Mouse (Mus musculus) kidney, postnatal 25 days (tissue): ENCODE measurements at regions not wholly inside any gene's neighbourhood (a gene's known extent, or its start where the extent isn't known, plus 50 kb on each side); places are given as distances from the start of the nearest gene placed in this dataset.

Source experiments
- DNase-seq, 2 experiments: peaks; one replicate each; pipeline ENCODE4 v3.0.0; 2021; ENCODE audit warnings: mixed read lengths in 2 of 2

DNA sequence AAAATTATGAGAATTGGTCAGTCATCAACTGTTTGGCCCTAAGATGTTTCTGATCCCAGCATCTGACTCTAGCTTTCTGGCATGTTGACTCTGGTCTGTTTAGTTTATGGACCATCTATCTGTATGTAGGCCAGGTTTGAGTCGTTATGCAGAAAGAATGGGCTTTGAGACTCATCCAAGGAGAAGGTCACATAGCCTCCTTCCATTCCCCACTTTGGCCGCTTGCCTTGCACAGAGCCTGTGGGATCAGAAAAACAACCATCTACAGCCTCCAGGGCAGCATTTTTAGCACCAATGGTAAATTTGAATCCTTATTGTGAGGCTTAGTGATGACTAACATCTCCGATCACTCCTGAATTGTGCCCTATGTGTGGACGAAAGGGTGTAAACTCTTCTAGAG lies 257.9 kb upstream of the Id4 start:
- DNase-seq: no peak

DNA sequence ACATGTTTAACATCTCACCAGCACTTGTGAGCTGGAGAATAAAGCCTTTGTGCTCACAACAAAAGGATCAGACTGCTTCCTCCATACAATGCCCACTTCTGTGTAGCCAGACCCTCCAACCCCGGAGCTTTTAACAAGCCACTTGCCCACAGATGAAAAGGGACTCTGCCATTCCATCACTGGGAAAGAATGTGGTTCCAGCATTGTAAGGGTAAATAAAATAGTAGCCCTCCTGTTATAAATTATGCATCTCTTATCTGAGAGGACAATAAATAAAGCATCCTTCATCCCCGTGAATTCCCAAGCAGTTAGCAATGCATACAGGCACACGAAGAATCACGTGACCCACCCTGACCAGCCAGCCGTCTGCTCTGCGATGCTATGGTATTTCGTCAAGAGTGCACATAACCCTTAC lies 247.7 kb upstream of the Id4 start:
- no peak for DNase-seq

DNA sequence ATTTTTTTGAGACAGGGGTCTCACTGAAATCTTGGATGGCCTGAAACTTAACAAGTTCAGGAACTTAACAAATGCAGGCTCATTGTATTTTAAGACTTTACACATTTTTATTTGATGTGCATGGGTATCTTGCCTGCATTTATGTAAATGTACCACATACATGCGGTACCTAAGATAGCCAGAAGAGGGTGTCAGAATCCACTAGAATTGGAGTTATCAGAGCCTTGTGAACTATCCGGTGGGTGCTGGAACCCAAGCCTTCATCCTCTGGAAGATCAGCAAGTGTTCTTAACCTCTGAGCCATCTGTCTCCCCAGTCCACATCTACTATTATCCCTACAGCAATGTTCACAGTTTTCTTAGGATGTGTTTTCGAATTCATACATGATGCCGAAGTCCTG lies 245.7 kb upstream of the Id4 start:
- no peak for DNase-seq

DNA sequence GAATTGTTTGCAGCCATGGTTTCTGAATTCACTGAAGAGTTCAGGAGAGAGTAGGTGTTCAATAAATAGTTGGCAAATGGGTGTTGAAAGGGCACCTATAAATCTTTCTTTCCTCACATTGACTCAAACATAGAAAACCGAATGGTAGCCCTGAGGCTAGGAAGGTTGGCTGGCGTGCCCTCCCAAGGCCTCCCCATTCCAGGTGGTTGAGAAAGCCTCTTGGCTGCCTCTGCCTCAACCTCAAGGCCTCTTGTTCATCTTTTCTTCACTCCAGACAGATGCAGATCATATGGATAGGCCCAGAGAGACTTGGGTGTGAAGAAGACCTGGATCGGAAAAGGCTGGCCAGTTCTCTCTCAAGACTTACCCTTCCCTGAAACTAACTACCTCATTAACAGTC lies 245.0 kb upstream of the Id4 start:
- DNase-seq: no peak

DNA sequence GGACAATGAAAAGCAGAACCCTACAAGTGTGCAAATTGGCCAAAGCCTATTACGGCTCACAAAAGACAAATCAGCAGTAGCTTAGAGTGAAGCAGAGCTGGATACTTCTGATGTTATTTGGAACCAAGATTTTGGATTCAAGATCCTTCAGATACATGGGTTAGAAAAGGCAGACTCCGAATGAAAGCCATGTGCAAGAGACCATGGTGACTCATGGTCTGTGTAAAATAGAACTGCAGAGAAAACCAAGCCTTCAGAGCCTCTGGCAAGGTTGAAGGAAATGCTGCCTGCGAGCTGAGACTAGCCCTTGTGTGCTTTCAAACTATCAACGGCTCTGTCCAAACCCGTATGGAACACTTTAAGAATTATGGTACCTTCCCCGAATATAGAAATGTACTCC lies 244.4 kb upstream of the Id4 start:
- DNase-seq: no peak

DNA sequence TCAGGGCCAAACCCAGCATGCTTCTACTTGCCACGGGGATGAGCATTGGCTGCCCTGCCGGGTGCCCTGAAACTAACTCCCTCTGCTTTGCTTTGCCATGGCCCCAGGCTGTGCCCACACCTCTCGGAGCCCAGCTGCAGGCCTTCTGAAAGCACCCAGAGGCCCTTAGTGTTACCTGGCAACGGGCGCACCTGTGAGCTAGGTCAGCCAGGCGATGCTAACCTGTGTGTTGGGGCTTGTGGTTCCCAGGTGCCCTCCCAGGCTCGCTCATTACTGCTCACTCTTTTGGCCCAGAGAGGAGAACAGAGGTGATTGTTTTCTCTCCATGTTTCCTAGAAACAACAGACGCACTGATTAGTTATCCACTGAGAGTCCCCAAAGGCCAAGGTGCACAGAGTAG lies 243.4 kb upstream of the Id4 start:
- DNase-seq: peak in 1 of 2 experiments; percentile 40

DNA sequence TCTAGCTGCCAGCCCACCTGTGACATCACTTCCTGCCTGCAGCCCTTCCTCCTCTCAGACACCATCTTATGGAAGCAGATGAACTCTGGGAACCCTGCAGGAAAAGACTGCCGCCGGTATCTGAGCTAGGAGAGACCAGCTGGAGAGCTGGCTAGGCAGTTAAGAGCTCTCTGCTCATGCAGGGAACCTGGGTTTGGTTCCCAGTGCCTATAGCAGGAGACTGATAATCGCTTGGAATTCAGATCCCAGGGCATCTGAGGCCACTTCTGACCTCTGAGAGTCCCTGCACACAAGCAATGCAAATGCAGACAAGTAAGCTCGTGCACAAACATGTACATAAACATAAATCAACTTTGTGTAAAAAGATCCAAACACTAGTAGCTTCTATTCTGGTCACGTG lies 242.4 kb upstream of the Id4 start:
- DNase-seq: no peak

DNA sequence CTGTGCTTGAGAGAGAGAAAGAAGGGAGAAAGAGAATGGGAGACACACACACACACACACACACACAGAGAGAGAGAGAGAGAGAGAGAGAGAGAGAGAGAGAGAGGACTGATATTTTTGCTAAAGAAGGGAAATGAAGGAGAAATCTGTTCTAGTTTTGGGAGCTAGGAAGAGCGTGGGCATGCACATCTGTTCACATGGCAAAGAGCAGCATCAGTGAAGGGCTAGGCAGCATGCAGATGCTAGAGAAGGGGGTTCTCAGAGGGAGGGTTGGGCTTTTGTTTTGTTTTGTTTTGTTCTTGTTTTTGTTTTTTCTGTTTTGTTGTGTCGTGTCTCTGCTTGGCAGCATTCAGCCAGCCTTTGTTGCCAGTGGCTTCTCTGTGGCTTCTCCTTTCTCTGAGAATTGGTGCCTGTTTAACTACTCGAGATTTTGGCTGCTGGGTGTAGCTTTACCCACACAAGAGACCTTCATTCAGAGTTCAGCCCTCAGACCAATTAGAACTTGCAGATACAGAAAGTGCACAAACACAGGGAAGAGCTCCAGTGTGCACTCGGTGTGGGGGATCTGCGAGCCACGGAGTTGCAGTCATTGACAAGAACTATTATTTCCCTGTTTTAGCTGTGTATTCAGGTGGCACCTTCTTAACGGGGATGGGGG lies 237.9 kb upstream of the Id4 start:
- no peak for DNase-seq

DNA sequence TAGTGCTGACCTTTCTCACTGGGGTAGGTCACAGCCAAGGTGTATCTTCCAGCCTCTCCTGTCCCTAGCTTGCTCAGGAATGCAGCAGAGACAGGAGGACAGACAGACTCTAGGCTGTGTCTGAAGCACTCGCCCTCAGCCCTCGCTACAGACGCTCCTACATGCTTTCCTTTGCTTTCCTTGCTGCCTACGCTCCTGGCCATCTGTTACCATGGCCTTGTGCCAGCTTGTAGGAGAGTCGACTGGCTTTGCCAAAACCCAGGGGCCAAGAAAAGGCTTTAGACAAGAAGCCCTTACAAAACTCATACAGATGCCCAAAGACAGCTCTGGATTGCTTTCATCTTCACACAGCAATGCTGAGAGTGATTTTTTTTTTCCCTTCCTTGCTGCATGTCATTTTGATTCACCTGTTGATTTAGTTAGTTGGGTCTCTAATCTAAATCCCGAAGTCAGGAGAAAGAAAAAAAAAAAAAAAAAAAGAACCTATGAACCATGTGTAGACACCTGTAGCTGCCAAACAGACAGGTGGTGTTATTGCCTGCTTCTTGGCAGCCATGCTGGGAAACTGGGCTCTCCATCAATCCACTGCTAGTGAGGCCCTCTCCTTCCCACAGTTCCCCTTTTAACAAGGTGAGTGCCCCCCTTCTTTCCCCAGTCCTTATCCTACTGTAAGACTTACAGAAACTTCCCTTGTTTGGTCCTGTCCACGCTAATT lies 233.1 kb upstream of the Id4 start:
- DNase-seq: peak; percentile 41 to 58

DNA sequence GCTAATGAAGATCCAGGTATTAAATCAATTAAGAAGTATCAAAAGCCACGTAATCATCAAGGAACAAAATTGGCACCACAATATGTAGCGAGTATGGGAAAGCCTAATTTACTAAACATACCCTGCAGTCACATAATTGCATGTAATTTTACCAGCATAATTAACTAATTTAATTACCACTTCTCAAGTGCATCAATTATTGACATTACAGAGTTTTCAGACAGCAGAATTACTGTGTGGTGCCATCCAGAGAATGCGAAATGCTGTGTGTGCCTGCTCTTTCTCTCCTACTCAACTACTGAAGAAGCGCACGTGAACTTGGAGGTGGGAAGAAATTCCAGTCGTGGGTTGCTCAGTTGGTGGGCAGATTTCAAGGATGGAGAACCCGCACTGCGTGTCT lies 229.5 kb upstream of the Id4 start:
- DNase-seq: no peak

DNA sequence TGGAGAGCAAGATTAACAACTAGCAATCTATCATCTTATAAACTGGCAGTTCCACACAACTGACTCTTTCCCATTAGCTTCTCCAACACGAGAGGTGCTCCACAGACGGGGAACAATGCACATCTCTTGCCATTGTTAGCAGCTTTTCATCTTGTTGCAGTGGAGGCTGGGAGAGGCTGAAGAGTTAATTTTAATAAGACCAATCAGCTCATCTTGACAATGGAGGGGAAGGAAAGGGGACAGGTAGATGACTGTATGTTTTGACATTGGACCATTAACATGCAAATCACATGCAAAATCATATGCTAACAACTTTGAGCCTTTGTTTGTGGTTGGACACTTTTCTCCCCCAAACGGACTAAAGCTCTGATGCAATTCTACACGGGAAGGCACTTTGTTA lies 218.9 kb upstream of the Id4 start:
- DNase-seq: no peak

DNA sequence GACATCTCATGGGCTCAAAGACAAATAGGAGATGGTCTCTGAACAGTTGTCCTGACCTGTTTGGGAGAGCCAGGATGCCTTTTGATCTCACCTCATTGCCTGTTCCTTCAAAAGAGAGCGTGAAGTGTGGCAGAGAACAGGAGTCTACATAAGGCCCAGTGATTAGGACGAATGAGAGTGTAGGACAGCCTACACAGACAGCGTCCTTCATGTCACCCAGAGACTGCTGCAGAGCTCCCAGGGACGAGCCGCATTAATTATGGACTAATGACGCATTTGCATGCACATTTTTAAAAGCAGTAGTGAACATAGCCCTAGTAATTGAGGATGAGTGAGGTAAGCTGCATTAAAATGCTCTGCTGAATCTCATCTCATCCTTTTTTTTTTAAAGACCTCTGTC lies 218.5 kb upstream of the Id4 start:
- DNase-seq: no peak

DNA sequence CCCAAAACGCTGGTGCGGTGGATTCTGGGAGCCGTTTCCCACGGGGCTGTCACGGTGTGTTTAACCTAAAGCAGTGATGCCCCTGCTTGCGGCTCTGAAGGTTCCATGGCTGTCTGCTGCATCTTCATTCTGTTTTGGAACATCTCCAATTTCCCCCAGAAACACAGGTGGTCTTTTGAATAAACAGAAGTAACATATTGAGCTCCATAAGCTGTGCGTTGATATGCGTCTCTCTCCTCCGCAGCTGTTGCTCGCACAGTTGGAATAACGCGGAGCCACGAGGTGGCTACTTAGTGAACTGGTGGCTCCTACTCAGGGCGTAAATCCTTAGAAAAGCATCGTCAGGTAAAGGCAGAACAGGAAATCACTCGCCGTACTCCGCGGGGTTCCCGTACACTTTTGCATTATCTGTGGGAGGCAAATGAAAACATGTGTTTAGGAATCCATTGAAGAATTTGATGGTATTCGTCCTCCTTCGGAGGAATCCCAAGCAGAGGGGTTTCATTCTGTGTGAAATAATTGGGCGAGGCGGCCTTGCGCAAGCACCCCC lies 214.8 kb upstream of the Id4 start:
- DNase-seq: no peak

DNA sequence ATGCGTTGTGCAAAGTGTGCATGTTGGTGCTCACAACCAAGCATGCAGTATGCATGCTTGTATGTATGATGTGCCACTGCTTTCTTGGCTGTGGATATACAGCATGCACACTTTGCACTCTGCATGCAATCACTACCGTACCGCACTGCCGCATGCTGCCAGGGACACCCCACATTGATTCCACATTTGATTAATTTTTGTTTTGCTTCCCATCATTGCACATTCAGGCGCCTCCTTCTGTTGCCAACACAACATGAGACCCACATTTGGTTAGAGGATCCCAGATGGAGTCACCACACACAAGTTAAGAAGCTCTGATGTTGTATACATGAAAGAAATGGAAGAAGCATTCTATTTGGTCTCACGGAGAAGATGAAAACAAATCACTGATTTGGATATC lies 211.2 kb upstream of the Id4 start:
- no peak for DNase-seq

DNA sequence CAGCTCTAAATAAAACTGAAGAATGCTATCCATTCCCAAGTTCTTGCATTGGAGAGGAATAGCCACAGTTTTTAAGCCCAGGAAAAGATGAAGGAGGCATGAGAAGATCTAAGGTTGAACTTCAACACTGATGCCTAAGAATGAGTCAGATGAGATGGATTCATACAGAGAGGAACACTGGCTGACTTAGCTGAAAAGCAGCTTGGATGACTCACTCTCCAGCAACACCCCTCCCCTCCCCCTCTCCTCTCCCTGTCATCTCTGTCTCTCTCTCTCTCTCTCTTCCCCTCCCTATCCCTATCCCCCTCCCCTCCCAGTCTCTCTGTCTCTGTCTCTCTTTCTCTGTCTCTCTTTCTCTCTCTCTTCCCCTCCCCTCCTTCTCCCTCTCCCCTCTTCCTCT lies 186.4 kb upstream of the Id4 start:
- DNase-seq: no peak

DNA sequence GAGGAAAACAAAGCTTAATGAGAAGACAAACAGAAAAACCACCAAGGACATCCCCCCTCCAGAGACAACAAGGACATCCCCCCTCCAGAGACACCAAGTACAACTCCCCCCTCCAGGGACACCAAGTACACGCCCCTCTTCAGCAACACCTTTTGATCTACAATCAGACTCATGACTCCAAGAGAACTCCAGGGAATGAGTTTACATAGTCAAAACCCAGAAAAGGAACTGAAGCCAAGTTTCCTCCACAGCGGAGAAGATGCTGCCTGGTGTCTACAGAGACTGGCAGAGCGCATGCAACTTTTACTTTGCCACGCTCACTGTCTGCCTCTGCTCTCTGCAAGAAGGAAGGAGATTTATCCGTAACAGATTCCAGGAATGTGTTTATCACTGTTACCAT lies 185.7 kb upstream of the Id4 start:
- no peak for DNase-seq

DNA sequence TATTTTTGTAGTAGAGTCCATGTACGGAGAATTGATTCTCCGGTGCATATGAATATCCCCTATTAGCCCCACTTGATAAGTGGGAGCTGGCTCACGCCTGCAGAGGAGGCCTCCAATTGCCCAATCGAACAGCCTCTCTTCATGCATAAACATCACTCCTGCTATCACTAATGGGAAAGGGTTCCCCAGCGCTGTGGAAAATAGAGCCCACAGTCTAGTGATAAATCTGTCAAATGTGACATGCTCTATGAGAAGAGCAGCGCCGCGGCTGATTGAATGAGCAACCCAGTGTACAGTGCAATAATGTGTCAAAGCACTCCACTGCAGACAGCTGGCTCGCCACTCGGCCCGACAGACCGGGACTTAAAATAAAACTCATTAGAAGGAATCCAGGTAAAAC lies 182.8 kb upstream of the Id4 start:
- no peak for DNase-seq

DNA sequence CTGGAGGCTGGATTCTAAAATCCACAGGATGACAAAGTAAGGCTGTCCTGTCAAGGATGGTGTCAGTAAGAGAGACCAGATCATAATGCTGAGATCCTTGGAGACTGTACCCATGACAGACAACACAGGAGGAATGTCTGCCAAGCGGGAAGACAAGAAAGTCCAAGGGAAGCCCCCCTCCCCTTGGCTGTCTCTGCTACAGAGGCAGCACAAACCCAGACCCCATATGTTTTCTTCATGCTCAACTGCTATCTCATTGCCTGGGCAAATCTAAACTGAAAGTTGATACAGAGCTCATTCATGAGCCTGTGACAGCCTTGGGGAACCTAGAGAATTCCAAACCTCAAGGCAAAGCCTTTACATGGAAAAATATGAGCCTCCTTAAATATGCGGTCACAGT lies 177.7 kb upstream of the Id4 start:
- no peak for DNase-seq

DNA sequence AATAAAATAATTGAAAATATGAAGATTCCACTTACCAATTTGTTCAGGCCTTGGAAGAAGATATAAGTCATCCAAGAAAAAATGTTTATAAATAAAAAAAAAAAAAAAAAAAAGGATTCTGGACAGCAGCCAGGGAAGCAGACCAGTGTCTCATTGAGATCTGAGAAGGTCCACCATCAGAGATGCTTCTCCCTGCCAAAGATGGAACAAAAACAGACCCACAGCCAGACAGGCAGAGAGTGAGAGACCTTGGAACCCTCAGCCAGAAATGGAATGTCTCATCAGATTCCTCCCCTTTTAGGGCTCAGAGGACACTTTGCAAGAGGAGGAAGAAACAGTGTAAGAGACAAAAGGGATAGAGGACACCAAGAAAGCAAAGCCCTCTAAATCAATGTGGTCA lies 177.2 kb upstream of the Id4 start:
- DNase-seq: no peak

DNA sequence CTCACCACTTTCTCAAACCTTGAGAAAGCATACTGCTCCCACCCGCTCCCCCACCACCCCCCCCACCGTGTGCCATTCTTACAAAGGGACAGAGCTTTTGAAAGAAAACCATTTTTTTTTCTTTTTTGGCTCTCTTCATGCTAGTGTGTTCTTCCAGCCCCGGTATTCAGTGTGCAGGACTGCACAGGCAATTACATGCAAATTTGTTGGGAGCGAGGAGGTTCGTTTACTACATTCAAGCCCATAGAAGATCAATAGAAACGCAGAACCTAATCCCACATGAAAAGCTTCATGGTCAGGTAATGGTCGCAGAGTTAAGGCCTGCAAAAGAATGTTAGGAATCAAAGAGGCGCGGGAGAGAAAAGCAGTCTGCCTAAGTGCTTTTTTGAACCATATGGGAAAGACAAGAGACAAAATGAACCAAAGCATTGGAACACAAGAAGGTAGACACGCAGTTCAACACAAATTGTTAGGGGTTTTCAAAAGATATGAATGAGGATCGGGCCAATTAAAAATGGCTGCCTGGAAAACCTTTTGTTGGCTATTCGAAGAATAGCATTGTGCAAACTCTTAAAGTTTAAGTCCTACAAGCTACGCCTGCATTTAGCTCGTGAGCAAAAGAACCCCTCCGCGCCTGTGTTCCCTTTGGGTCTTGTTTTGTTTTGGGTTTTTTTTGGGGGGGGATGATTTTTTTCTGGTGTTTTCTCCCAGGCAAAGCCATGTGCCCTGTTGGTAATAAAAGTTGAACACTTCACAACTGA lies 166.6 kb upstream of the Id4 start:
- no peak for DNase-seq

DNA sequence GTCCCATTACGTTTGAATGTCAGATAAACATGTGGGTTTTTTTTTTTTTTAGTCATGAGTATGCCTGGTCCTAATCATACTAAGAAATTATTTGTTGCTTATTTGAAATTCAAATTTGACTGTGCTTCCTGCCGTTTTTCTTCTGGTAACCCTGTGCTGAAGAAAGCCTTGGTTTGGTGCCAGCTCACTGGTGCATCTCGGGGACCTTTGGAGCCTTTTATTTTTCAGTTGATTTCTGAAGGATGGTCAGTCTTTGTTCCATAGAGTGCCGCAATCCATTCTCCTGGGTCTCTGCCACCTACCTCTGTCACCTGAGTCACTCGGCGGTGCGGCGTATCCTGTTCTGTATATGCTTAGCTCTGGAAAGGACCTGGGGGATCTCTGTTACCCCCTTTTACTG lies 158.9 kb upstream of the Id4 start:
- peak; percentile 85 to 89 for DNase-seq

DNA sequence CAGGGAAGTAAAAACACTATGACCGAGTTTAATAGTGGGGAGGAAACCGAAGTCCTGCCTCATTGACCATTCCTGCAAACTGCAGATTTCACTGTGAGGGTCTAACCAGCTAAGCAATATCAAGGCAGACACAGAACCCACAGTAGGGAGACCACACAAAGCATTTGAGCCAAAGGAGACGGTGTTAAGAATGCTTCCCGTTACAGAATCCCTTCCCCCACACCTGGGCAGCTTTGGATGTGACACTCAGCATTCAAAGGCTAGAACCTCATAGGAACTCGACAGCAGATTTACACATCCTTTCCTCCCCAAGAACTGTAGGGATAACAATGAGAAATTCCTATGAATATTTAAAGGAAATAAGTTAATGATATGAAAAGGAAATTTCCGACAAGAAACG lies 158.5 kb upstream of the Id4 start:
- DNase-seq: no peak

DNA sequence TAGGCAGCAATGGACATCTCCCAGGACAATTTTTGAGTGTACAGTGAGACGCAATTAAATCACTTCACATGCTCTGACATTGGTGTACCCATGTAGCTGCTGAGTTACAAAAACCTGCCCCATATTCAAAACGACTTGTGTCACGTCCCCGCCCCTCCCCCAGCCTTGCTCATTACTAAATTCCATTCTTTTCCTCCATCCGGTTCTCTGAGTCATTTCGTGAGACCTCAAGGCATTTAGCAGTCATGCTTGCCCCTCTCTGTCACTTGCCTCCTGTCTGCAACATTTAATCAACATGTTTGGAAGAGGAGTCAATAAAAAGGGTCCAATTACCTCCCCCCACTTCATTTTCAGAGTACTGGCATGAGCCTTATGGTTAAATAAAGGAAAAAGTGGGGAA lies 156.3 kb upstream of the Id4 start:
- DNase-seq: peak in 1 of 2 experiments; percentile 26

DNA sequence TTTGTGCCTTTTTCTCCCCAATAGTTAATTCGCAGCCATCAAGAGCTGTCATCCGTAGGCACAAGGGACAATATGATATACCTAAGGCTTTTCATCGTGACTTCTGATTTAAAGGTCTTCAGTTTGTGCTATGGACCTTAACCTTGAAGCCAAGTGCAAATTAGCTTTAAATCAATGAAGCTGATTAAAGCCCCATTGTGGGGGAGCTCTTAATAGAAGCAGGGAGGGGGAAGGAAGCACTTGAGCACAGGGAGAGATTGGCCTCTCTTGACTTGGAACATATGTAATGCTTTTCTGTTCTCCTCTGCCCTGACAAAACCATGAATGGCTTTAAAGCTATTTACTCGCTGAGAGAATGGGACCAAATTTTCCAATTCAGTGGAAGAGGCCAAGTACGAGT lies 154.1 kb upstream of the Id4 start:
- DNase-seq: no peak
